Mouse (Mus musculus): ENCODE results near the gene Epha10. TPM values are rescaled to one million over a fixed set of nuclear protein-coding genes. Genes with fewer than 3 reads are reported as not detected.
A peak's percentile ranks its signal among the peaks of the same experiment; 100 is the strongest.

Epha10 gene
- not detected in 2 replicates for polyA plus RNA-seq (2012)

DNA sequence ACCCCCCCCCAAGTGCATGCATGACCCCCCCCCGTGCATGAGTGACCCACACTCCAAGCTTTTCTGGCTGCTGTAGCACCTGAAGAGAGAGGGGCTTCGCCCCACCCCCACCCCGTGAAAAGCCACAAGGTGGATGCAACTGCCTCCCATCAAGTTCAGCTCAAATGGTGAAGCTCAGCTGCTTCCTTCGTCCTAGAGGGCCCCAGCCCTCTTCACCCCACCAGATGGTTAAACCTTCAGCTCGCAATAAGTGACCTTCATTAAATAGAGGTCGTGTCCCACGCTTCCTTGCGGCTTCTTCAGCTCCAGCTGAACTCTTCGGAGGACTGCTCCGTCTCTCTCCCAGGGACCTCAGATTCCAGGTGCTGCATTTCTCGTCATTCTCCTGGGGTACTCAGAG is at the start of gene Epha10:
Gene Epha10 (plus strand): TSS at position 301 of the 400 bp plus-strand sequence.
- no peaks in the 10 kb centered on the region for H3K36me3 ChIP-seq (ENCODE audit: control insufficient read depth)
- H3K4me3 ChIP-seq (replicated peaks) = no peak within 1 kb of the TSS
- peaks cover 6% of the 10 kb centered on the region for H3K9me3 ChIP-seq (ENCODE audit: control insufficient read depth, low read length)
- H3K27me3 ChIP-seq (ENCODE audit: control insufficient read depth) = peaks cover 62% of the 10 kb centered on the region
- H3K4me1 ChIP-seq (ENCODE audit: control insufficient read depth) = peaks cover 5% of the 10 kb centered on the region
- TF ChIP-seq TAL1 (IDR thresholded peaks at IDR 0.05; ENCODE audit: low read length) (no peak), GATA1 (IDR thresholded peaks at IDR 0.05; ENCODE audit: low read length) (no peak)

DNA sequence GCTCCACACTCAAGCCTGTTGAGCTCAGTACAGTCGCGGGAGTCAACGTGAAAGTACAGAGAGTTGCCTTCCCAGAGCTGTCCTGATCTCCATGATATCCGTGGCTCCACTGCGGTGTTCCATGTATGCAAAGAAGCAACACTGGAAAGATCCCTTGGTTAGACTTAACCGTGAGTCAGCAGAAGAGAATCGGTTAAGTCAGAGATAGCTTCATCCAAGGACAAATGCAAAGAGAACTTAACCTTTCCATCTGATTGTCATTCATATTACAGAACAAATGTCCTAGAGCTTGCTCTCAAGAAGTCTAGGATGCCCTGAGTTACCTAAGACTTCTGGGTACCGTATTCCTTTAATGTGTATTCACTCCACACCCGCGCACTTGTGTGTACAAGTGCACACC is 47.9 kb upstream of the Epha10 start:
- H3K4me1 ChIP-seq (ENCODE audit: control insufficient read depth) = no peaks in the 10 kb centered on the region

DNA sequence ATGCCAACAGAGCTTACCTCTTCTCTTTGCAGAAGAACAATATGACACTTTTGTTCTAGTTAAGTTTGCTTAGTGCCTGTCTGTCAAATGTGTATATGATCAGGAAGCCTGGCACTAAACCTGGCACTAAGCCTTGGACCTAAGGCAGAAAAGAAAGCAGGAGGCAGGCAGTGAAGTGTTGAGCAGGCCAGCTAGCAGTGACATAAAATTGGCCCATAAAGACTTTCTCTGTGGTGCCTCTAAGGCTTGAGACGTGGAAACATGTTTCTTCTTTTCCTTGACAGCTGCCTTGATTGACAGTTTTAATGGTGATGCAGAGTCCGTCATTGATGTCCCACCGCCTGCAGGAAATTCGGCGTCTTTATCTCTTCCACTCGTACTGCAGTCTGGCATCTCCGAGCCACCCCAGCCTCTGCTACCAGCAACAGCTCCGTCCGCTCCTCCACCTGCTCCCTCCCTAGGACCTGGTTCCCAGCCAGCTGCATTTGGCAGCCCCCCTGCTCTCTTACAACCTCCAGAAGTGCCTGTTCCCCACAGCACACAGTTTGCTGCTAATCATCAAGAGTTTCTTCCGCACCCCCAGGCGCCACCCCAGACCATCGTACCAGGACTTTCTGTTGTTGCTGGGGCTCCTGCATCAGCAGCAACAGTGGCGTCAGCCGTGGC is 42.5 kb upstream of the Epha10 start:
- Histone ChIP-seq H3K4me1 (ENCODE audit: control insufficient read depth) (no peaks in the 10 kb centered on the region), H3K36me3 (ENCODE audit: control insufficient read depth) (peaks cover 96% of the 10 kb centered on the region), H3K27me3 (ENCODE audit: control insufficient read depth) (no peaks in the 10 kb centered on the region), H3K4me3 (replicated peaks) (no peak overlapping the region), H3K9me3 (ENCODE audit: control insufficient read depth, low read length) (peaks cover 4% of the 10 kb centered on the region; the same call in 1 of the 2 replicates)
- no peak for TF ChIP-seq TAL1 (IDR thresholded peaks at IDR 0.05; ENCODE audit: low read length)
- TF ChIP-seq GATA1 (IDR thresholded peaks at IDR 0.05; ENCODE audit: low read length) = no peak

More for the DNA sequence above, 47.9 kb upstream of the Epha10 start:
- Histone ChIP-seq H3K36me3 (ENCODE audit: control insufficient read depth) (peaks cover 91% of the 10 kb centered on the region), H3K9me3 (ENCODE audit: control insufficient read depth, low read length) (no peaks in the 10 kb centered on the region), H3K4me3 (replicated peaks) (no peak overlapping the region), H3K27me3 (ENCODE audit: control insufficient read depth) (no peaks in the 10 kb centered on the region)
- TF ChIP-seq TAL1 (IDR thresholded peaks at IDR 0.05; ENCODE audit: low read length) (no peak), GATA1 (IDR thresholded peaks at IDR 0.05; ENCODE audit: low read length) (no peak)

DNA sequence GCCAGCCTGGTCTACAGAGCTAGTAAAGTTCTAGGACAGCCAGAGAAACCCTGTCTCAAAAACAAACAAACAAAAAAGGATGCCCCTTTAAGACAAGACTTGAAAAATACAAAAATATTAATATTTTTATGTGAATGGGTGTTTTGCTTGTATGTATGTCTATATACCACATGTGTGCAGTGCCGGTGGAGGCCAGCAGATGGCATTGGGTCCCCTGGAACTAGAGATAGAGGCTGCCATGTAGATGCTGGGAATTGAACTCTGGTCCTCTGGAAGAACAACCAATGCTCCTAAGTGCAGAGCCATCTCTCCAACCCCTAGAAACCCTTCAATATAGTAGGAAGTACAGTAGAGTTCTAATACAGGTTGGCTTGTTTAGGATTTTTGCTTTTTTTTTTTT is 39.7 kb upstream of the Epha10 start:
- Histone ChIP-seq H3K36me3 (ENCODE audit: control insufficient read depth) (peaks cover 97% of the 10 kb centered on the region), H3K27me3 (ENCODE audit: control insufficient read depth) (no peaks in the 10 kb centered on the region), H3K4me1 (ENCODE audit: control insufficient read depth) (no peaks in the 10 kb centered on the region), H3K9me3 (ENCODE audit: control insufficient read depth, low read length) (peaks cover 4% of the 10 kb centered on the region; the same call in 1 of the 2 replicates), H3K4me3 (replicated peaks) (no peak overlapping the region)
- TF ChIP-seq TAL1 (IDR thresholded peaks at IDR 0.05; ENCODE audit: low read length) (no peak), GATA1 (IDR thresholded peaks at IDR 0.05; ENCODE audit: low read length) (no peak)

DNA sequence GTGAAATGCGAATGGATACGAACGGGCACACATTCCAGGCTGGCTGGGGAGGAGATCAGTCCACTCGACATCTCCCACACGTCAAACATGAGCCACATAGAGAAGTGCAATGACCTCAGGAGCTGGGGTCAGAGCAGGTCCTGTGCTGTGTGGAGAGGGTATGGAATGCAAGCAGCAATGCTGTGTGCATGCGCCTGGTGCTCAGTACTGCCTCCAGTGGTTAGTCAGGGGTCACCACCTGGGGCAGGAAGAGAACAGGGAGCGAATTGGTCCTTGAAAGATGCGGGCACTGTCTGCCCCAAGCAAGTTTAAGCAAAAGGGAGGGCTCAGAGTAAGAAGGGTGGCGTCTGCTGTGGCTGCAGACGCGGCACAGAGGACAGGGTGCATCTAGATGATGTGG is 37.2 kb upstream of the Epha10 start:
- H3K36me3 ChIP-seq (ENCODE audit: control insufficient read depth) = peaks cover 89% of the 10 kb centered on the region

DNA sequence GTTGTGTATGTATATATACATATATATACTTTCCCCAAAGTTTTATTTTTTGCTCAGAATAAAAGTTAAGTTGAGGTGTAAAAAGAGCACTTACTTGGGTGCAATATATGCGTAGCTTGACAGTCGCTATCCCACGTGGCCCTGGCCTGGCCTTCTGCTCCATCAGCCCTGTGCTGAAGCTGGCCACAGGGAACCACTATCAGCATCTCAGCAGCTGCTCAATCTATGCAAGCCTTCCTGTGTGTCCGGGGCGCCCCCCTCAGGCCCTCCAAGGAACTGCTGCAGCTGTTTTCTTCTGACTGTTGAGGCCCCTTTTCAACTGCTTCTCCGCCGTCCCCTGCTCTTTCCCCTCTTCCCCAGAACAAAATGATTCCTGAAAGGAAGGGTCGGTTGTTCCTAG is 33.1 kb upstream of the Epha10 start:
- H3K9me3 ChIP-seq (ENCODE audit: control insufficient read depth, low read length) = no peaks in the 10 kb centered on the region
- no peak overlapping the region for H3K4me3 ChIP-seq (replicated peaks)
- peaks cover 35% of the 10 kb centered on the region for H3K4me1 ChIP-seq (ENCODE audit: control insufficient read depth)
- TF ChIP-seq GATA1 (IDR thresholded peaks at IDR 0.05; ENCODE audit: low read length) (peak; percentile 39), TAL1 (IDR thresholded peaks at IDR 0.05; ENCODE audit: low read length) (peak; percentile 57)
- H3K36me3 ChIP-seq (ENCODE audit: control insufficient read depth) = peaks cover 58% of the 10 kb centered on the region
- no peaks in the 10 kb centered on the region for H3K27me3 ChIP-seq (ENCODE audit: control insufficient read depth)

More for the DNA sequence above, 37.2 kb upstream of the Epha10 start:
- TF ChIP-seq TAL1 (IDR thresholded peaks at IDR 0.05; ENCODE audit: low read length) (no peak), GATA1 (IDR thresholded peaks at IDR 0.05; ENCODE audit: low read length) (no peak)
- Histone ChIP-seq H3K27me3 (ENCODE audit: control insufficient read depth) (no peaks in the 10 kb centered on the region), H3K4me3 (replicated peaks) (no peak overlapping the region), H3K4me1 (ENCODE audit: control insufficient read depth) (peaks cover 12% of the 10 kb centered on the region), H3K9me3 (ENCODE audit: control insufficient read depth, low read length) (peaks cover 4% of the 10 kb centered on the region; the same call in 1 of the 2 replicates)

- Histone ChIP-seq H3K4me3 (replicated peaks) (peak overlapping the region; percentile 94), H3K27me3 (ENCODE audit: control insufficient read depth) (no peaks in the 10 kb centered on the region), H3K36me3 (ENCODE audit: control insufficient read depth) (peaks cover 59% of the 10 kb centered on the region), H3K4me1 (ENCODE audit: control insufficient read depth) (peaks cover 37% of the 10 kb centered on the region), H3K9me3 (ENCODE audit: control insufficient read depth, low read length) (no peaks in the 10 kb centered on the region)
- TF ChIP-seq TAL1 (IDR thresholded peaks at IDR 0.05; ENCODE audit: low read length) (no peak), GATA1 (IDR thresholded peaks at IDR 0.05; ENCODE audit: low read length) (no peak)
Measured at GRCm38 (mm10) chr4:124849631-124850260, 31.0 kb upstream of the Epha10 start.

- no peaks in the 10 kb centered on the region for H3K9me3 ChIP-seq (ENCODE audit: control insufficient read depth, low read length)
- TF ChIP-seq TAL1 (IDR thresholded peaks at IDR 0.05; ENCODE audit: low read length) = no peak
- TF ChIP-seq GATA1 (IDR thresholded peaks at IDR 0.05; ENCODE audit: low read length) = no peak
- H3K27me3 ChIP-seq (ENCODE audit: control insufficient read depth) = no peaks in the 10 kb centered on the region
- H3K4me3 ChIP-seq (replicated peaks) = peak within 1 kb of the TSS; percentile 94
- H3K4me1 ChIP-seq (ENCODE audit: control insufficient read depth) = peaks cover 37% of the 10 kb centered on the region
- H3K36me3 ChIP-seq (ENCODE audit: control insufficient read depth) = peaks cover 58% of the 10 kb centered on the region
Measured at GRCm38 (mm10) chr4:124850261-124850913, 30.3 kb upstream of the Epha10 start, which contains the start of gene Yrdc. Gene Yrdc (plus strand): TSS chr4:124850679.
